Mouse (Mus musculus) brain, adult 2 months (tissue): ENCODE results near the gene Wiz.

ENCODE experiments used
- DNase-seq: peaks from one replicate; pipeline ENCODE4 v3.0.0; 2011; ENCODE audit warnings: low read depth, low spot score

Wiz gene

DNA sequence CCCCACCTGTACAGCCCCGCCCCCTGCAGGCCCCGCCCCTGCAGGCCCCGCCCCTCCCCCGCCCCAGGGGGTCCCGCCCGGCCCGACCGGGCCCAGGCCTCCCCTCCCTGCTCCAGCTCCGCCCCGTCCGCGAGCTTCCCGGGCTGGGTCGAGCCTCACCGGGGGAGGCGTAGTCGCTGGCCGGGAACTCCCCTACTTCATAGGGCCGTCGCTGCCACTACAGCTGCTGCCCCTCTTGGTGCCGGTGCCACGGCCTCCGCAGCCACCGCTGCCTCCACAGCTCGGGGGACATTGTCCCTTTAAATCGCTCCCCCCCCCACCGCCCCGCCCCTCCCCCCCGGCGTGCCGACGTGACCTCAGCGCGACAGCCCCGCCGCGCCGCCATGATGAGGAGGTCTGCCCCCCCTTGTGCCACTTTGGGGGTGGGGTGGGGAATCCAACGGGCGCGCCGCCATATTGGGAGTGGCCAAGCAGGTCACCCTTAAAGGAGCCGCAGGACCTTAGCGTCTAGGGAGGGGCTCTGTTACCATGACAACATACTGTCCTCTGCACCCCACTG lies at the start of gene Wiz:
TSS of gene Wiz (minus strand) at position 339 of the 559 bp plus-strand sequence.
- DNase-seq: peak; percentile 97

DNA sequence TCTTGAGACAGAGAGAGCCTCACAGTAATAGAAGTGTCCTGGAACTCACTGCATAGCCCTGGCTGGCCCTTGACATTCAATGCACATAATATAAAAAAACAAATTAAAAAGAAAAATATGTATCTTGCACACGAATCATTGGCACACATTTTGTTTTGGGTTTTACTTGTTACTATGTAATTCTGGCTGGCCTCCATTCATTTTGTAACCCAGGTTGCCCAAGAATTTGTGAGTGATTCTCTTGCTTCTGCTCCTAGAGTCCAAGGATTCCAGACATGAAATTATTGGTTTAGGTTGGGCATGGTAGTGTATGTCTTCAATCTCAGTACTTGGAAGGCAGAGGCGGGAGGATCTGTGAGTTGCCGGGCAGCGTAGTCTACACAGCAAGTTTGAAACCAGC lies 47.9 kb upstream of the Wiz start:
- DNase-seq: no peak

DNA sequence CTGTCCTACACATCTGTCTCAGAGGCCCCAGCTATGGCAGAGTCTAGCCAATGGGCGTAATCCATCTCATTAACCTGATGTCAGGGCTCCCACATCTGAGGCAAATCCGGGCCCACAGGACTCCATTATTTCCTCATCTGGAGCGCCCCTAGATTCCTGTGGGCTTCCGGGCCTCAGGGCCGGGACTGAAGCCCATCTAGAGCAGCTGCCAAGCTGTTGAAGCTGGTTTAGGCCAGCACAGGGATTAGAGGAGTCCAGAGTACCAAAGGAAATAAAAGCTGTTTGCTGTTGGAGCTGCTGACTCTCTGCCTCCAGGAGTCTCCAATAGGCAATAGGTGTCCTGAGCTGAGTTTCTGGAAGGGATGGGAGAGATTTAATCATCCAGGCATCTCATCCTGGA lies 45.9 kb upstream of the Wiz start:
- DNase-seq: no peak

DNA sequence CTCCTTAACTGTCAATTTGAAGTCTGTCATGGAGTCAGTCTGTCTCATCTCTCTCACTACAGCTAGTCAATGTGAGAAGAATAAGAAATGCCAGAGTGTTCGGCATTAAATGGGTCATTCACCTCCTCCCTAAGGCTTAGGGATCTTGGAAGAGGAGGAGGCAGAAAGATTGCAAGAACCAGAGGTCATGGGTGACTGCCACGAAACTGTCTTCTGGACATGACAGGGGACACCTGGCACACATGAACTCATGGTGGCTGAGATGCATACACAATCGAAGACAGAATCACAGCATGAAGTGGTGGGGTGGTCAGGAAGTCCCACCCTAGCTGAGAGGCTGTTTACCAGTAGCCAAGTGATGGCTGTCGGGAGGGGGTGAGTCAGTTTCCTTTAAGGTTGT lies 45.1 kb upstream of the Wiz start:
- DNase-seq: no peak

DNA sequence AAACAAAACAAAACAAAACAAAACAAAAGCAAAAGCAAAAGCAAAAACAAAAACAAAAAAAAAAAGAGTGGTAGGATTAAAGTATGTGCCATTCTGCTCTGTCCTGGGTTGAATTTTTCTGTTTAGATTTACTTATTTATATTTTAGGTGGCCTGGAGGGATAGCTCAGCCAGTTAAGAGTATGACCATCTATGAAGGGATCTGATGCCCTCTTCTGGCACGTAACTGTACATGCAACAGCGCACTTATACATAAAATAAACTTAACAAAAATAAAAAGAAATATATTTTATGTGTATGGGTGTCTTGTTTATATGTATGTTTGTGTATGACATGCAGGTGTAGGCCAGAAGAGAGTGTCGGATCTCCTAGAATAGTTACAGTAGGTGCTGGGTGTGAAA lies 42.7 kb upstream of the Wiz start:
- DNase-seq: peak; percentile 61

DNA sequence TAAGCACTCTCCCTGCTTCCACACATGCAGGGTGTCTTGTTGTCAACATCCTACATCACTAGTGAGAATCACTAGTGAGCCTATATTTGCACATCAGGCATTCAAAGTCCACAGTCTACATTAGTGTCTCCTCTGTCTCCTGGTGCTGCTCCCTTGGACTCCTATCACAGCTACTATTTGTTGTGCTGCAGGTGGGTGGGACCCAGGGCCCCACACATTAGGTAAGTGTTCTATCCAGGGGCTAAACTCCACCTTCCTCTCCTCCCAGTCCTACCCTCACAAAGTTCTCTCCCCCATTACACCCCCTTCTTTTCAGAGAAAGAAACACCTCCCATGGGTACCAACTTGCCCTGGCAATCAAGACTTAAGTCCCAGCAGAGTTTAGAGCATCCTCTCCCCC lies 37.4 kb upstream of the Wiz start:
- no peak for DNase-seq

DNA sequence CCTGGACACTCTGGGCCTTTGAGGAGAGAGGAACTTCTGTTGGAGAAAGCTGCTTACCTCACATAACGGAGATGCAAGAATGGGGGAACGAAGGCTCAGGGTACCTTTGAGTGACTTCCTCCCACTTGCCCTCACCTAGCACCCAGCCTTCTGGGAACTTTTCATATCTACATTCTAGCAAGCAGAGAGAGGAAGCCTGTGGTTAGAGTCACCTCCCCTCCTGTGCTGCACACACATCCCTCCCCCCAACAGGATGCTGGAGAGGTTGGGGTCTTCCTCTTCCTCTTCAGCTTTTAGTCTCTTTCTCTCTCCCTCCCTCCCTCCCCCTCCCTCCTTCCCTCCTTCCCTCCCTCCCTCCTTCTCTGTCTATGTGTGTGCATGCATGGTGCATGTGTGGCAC lies 34.8 kb upstream of the Wiz start, which contains the start of gene Pglyrp2:
TSS of gene Pglyrp2 (minus strand) at position 134 of the 400 bp plus-strand sequence.
- no peak for DNase-seq

DNA sequence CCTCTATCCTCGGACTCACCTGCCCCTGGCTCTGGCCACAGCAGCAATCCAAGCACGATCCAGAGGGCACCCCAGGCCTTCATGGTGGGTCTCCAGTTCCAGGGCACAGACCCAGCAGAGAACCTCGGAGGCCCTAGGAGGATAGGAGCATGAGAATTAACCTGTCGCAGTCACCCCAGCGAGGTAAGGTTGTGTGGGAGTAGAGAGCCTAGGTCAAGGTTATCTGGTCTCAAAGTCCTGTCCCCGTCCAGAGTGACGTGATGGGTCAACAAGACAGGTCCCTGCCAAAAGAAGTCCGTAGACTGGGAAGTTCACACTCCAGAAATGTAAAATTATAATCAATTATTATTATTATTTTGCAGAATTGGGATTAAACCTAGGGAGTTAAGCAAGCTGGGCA lies 31.5 kb upstream of the Wiz start:
- no peak for DNase-seq

DNA sequence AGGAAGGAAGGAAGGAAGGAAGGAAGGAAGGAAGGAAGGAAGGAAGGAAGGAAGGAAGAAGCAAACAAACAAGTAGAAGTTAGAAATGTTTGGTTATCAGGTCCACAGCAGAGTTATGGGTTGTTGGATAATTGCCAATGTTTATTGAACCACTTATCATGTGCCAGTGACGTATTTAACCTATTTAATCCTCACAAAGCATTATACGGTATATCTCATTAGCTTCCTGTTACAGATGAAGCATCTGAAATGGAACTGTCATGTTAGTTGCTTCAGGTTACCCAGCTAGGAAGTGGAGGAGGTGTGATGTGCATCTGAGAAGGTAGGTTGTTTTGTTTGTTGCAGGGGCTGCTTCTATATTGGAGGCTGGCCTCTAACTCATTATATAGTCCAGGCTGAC lies 30.8 kb upstream of the Wiz start:
- DNase-seq: no peak

DNA sequence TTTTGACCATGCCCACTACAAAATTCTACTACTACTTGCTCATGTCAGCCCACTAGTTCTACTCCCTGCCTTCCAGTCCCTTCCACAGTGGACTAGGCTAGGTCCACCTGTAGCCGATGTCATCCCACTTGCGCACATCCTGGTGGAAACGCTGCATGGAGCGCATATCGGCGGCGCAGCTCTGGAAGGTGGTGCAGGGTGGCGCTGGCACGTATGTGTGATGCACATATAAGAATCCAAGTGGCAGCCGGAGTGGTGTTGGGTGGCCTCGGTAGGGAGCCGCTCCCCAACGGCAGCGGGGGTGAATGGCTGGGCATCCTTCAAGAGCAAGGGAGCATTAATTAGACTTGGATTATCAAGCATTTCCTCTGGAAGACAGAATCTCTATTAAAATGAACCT lies 27.5 kb upstream of the Wiz start:
- no peak for DNase-seq

DNA sequence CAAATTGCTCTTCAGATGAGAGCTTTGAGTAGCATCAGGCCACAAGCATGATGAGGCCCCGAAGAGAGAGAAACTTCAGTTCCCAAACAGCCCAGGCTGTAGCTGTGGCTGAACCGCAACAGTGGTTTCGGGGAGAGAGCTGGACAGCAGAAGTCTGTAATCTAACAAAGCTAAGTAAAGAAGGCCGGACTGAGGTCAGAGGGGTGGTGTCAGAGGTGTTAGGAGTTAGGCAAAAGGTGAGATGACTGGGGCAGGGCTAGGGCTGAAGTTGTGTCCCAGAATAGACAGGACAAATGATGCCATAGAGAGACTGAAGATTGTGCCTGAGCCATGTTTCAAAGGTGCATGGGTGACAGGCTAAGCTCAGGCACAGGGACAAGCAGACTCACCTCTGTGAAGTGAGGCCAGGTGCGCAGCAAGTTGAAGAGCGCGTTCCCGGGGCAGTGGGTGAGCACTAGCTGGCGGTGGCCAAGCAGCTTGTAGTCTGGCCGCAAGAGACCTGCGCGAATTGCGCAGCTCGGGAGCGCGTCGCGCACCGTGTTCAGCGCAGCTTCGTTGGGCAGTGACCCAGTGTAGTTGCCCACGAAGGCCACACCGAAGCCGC lies 26.3 kb upstream of the Wiz start:
- DNase-seq: no peak

DNA sequence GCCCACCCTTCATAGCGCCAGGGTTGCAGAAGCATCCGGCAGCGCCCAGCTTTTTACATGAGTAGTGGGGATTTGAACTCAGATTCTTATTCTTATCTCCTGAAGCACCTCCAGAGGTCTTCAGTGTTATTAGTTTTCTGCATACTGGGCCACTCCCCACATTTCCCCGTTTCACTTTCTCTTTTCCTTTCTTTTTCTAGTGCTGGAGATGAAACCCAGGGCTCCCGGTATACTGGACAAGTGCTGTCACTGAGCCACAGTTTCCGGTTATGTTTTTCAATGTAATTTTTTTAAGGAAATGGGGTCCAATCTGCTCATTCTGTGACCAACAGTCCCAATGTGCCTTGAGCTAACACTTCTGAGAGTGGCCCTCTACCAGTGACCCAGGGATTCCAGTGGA lies 22.7 kb upstream of the Wiz start:
- DNase-seq: no peak

DNA sequence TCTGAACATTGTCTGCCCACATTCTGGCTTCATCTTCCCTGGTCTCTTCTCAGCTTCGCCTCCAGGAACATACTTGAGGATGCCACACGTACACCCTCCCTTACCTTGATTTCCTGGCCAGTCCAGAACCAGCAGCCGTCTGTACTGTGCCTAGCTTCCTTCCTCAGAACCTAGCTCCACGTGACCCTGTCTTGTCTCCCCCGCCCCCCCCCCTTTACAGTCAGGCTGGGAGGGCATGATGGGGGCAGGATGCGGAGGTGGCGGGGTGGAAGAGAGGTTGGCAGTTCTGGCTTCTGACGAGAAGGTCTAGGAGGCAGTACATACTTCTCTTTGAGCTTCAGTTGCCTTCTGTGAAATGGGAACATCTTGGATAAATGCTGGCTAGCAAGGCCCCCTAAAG lies 14.2 kb upstream of the Wiz start, which contains the start of gene Rasal3:
TSS of gene Rasal3 (minus strand) at position 167 of the 400 bp plus-strand sequence.
- DNase-seq: peak; percentile 10

DNA sequence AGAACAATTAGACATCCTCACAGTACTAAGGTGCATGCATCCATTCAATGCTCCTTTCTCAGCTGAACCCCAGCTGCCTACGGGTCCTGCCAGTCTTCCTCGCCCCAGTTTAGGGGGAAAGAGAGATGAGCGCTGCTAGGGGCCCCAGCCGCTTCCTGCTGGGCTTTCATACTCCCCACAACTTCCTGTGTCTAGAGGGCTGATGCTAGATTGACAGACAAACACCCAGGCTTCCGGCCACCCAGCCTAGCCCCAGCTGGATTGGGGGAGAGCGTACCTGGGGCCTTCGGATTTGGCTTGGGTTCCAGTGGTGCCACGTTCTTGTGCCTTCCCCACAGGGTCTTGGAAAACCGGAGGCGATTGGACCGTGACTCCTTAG lies 13.5 kb upstream of the Wiz start:
- no peak for DNase-seq

DNA sequence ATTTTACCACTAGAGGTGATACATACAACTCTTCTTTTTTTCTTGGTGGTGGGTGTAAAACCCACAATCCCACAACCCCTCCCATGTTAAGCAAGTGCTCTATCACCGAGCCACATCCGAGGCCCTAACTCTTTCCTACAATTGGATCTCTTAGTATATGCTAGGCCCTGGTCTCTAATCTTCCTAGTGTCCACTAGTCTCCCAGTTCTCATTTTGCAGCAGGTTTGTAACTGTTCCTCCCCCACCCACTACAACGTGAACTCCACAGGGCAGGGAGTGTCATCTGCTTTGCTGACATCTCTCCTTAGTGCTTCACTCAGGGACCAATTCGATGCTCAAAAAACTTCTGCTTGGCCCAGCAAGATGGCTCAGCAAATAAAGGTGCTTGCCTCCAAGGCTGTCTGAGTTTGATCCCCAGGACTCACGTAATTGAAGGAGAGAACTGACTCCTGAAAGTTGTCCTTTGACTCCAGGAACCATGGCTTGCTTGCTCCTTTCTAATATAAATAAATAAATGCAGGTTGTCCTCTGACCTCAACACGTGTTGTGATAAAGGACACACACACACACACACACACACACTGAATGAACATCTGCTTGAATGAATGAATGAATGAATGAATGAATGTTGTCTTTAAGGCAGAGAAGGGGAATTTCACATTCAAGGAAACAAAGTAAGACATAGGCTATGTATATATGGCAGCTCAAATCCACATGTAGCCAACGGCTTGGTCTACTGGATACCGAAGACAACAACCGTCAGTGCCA lies 13.0 kb upstream of the Wiz start:
- DNase-seq: no peak

DNA sequence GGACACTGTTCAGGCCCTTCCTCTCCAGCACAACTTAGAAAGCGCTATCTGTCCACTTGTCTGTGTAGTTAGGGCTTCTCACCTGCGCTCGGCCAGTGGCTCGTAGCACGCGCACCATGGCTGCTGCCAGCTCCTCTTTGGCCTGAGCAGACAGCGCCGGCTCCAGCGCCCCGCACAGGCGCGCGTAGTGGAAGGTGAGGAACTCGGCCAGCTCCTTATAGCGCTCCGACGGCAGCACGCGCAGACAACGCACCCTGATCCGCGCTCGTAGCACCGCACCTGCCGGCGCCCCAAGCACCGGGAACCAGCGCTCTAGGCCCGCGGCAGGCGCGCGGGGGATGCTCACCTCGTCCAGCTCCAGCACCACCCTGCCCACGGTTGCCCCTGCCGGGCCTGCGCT lies 7.0 kb upstream of the Wiz start:
- no peak for DNase-seq

DNA sequence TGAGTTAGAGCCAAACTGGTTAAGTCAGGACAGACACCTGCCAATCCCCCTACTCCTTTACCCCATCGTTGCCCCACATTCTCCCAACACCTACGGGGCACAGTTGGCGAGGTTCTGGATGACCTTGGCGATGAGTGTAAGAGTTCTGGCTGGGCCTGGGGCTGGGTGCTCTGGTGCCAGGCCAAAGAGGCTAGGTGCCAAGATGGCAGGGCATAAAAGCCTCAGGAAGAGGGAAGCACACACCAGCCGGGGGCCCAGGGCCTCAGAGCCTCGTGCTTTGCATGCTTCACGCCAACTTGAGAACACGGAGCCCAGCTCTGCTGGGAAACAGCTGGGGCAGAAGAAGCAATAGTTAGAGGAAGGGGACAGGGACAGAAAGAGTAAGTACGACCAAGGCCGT lies 4.7 kb upstream of the Wiz start:
- no peak for DNase-seq

DNA sequence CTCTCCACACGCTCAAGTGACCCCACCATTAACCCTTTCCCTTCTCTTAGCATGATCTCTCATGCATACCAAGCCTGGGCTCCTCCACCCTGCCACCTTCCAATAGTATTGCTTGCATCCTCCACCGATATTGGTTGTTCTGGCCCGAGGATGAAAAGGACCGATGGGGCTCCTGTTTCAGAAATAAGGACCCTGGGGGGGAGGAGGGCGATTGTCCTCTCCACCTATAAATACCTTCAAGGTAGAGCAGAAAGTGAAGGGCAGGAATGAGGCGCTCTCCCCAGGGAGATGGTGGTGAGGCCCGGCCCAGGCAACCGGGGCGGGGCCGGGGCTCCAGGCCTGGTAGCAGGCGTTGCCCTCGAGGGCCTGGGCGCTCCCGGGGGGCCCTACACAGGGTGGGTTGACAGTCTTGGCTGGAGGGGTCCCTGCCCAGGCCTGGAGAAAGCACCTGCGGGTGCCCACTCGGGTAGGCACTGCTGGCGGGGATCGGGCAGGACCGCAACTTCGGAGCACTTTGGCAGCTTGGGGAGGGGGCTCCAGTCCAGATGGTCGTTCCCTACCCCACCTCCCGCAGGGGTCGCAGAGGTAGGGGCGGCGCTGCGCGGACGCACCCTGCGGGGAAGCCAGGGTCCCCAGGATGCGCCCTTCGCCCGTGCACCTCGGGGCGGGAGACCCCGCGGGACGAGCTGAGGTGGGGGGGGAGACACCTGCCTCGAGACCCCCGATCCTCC lies 704 bp downstream of the Wiz start:
- peak; percentile 14 for DNase-seq

DNA sequence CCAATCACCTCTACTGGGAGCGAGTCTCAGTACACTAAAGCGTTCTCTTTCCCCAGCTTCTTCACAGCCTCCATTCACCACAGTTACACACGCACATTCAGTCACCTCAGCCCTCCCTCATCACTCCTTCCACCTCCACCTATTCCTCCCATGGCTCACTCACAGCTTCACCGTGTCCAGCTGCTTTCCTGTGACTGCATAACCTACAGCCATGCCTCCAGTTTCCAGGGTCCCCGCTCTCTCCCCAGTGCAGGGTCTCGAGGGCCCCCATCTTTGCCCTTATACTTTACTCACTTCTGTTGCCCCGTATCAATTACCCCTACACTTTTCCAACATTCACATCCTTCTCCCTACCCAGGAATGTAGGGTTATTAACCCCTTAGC lies 1.3 kb downstream of the Wiz start:
- DNase-seq: peak; percentile 30

DNA sequence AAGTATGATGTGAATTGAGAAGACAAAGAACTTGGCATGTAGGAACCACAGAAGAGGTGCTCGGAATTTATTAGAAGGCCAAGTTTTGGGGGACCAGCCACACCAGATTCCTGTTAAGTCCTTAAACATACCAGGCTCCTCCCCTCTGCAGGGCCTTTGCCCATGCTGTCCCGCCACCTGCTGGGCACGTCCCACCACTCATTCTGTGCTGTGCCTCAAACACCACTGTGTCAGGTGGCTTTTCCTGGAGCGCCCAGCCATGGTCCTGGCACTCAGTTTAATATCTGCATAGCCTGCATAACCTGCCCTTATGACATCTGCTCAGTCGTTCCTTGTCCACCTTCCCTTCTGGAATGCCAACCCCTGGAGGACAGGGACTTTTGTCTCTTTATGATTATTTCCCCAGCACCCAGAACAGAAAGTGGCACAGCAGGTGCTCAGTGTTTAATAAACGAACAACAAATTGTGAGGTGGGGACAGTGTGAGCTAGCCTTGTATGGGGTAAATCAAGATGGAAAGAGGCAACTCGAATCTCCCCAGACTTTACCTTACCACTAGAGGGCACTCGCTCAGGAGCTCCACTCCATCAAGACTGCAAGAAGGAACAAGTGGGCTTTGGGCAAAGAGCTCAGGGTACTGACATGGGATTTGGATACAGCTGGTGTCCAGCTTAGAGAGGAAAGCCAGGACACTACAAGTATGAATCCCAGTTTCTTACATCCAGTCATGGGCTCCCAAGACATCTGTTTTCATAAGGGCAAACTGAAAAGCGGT lies 2.4 kb downstream of the Wiz start:
- peak; percentile 75 for DNase-seq

DNA sequence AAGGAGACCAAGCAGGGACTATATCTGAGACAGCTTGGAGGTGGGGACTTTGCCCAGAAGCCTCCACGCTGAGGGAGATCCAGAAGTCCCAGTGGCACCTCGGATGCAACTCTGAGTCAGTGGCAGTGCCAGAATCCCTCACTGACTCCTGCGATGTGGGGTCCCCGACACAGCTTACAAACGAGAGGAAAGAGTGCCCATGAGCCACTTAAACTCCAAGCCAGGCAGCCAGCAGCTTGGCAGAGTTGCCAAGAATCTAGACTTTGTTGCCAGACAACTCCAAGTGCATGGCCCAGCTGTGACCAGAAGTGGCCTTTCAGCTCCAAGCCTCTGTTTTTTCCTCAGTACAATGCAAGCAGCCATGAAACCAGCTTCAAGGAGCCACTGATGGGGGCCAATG lies 5.6 kb downstream of the Wiz start:
- DNase-seq: no peak

DNA sequence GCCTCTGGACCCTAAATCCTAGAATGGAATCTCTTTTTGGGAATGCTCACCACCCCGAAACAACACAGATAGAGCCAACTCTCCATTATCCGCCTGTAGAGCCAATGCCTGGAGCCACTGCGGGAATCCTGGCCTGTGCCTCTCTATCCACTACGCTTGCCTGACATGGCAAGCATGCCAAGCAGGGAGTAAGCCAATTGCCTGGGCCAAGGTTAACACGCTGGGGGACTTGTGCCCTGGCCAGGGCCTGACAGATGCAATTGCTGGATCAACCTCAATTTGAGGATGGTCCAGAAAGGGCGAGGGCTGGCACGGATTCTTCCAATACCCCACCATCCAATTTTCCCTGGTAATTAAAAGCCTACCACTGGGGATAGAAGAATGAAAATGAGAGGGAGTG lies 6.7 kb downstream of the Wiz start:
- peak; percentile 81 for DNase-seq
